Mouse (Mus musculus) ES-E14 (cell line): ENCODE results near the gene St8sia1. TPM values are rescaled to one million over a fixed set of nuclear protein-coding genes. Genes with fewer than 3 reads are reported as not detected.

Source experiments
- DNase-seq: peaks from one replicate; pipeline ENCODE4 v3.0.0-alpha.2; 2013; ENCODE audit warnings: low read depth, low spot score
- H3K27ac ChIP-seq: 2 replicates; pipeline ENCODE4 v1.5.1; 2012; ENCODE audit warnings: low read depth, mild to moderate bottlenecking, low read length, moderate library complexity, mixed read lengths; ENCODE audit not compliant: poor library complexity, insufficient read depth, severe bottlenecking
- H3K36me3 ChIP-seq: 2 replicates; pipeline ENCODE4 v1.6.1; 2012; ENCODE audit warnings: mild to moderate bottlenecking, low read length, moderate library complexity, mixed read lengths; ENCODE audit not compliant: control insufficient read depth, poor library complexity, insufficient read depth, severe bottlenecking
- H3K4me1 ChIP-seq, 2 experiments: fragments of 150-350 bp in 1 of 2; sonication (generic) in 1 of 2; 2 replicates each; pipeline ENCODE4 v1.6.1; 2012; ENCODE audit warnings: low read length in 2 of 2, mild to moderate bottlenecking in 1 of 2, mixed read lengths in 1 of 2; ENCODE audit not compliant: control insufficient read depth in 2 of 2, insufficient read depth in 2 of 2, poor library complexity in 1 of 2
- H3K4me3 ChIP-seq, 2 experiments: fragments of 150-350 bp in 1 of 2; sonication (generic) in 1 of 2; 2 replicates each; pipeline ENCODE4 v1.5.1; 2012; ENCODE audit warnings: low read length in 2 of 2, low read depth in 1 of 2, mild to moderate bottlenecking in 1 of 2, mixed read lengths in 1 of 2; ENCODE audit not compliant: insufficient read depth in 1 of 2, poor library complexity in 1 of 2, severe bottlenecking in 1 of 2
- H3K9ac ChIP-seq: 2 replicates; pipeline ENCODE4 v1.6.1; 2012; ENCODE audit warnings: low read depth, mild to moderate bottlenecking, low read length, mixed read lengths; ENCODE audit not compliant: poor library complexity, insufficient read depth, severe bottlenecking
- H3K9me3 ChIP-seq: fragments of 150-350 bp; sonication (generic); 2 replicates; pipeline ENCODE4 v1.6.1; 2012; ENCODE audit warnings: low read depth, mild to moderate bottlenecking, low read length; ENCODE audit not compliant: control insufficient read depth, insufficient read depth
- CHD2 ChIP-seq: IDR thresholded peaks from 2 replicates; pipeline ENCODE4 v1.6.1; 2014; ENCODE audit warnings: mild to moderate bottlenecking, low read depth, low read length, inconsistent platforms
- HCFC1 ChIP-seq: IDR thresholded peaks from 2 replicates; pipeline ENCODE4 v1.6.1; 2012; ENCODE audit warnings: low read length, inconsistent platforms, borderline replicate concordance; ENCODE audit not compliant: insufficient read depth
- MAFK ChIP-seq: IDR thresholded peaks from 2 replicates; pipeline ENCODE4 v1.6.1; 2014; ENCODE audit warnings: mild to moderate bottlenecking, low read depth, low read length, inconsistent platforms; ENCODE audit not compliant: insufficient read depth
- ZC3H11A ChIP-seq: IDR thresholded peaks from 2 replicates; pipeline ENCODE4 v1.6.1; 2012; ENCODE audit warnings: low read depth, mild to moderate bottlenecking, inconsistent platforms, low read length, borderline replicate concordance
- ZNF384 ChIP-seq: IDR thresholded peaks from 2 replicates; pipeline ENCODE4 v1.6.1; 2012; ENCODE audit warnings: low read depth, low read length, inconsistent platforms
- in situ Hi-C, 2 experiments: fragments of 600-800 bp; cut with MboI; formaldehyde crosslinking; loops; one replicate each; pipeline ENCODE4 v1.15.1; 2025; ENCODE audit warnings: low sequenced_read_pairs in 2 of 2, inconsistent platforms in 1 of 2; ENCODE audit not compliant: unreplicated experiment in 2 of 2
- total RNA-seq: library from RNA; depleted of rRNA; stranded (reverse); fragments of 300-350 nt; gene quantifications from 2 replicates; pipeline ENCODE4 v1.2.3, GENCODE M21; 2012

The St8sia1 gene
- total RNA-seq, 1 experiment, result 8.2 TPM

DNA sequence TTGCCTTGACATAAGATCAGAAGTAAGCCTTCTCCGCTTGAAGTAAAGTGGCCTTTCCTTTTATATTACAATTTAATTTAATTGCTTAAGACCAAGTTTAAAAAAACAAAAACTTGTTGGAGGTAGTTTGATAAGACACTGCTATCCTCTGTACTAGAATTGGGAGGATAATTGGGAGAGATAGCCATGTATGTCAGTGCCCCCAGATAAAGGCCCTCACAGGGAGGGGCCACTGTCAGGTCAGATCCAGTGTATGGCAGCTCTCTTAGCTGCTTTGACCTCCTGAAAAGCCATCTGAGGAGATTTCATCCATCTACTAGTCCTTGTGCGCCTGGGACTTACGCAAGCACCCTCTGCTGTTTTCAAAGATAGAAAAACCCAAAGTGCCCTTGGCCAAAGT lies 9.0 kb downstream of the St8sia1 start:
- Histone ChIP-seq H3K36me3 (no peaks in the 10 kb centered on the region), H3K9ac (no peak overlapping the region), H3K27ac (no peak overlapping the region), H3K4me1 (peaks cover 8 to 10% of the 10 kb centered on the region in 2 experiments; a peak in 3 of 4 replicates), H3K9me3 (no peaks in the 10 kb centered on the region), H3K4me3 (no peak overlapping the region)
- TF ChIP-seq ZNF384 (no peak), HCFC1 (no peak), MAFK (no peak), ZC3H11A (no peak), CHD2 (no peak)
- in situ Hi-C loops, result no loop called here
- no peak for DNase-seq

DNA sequence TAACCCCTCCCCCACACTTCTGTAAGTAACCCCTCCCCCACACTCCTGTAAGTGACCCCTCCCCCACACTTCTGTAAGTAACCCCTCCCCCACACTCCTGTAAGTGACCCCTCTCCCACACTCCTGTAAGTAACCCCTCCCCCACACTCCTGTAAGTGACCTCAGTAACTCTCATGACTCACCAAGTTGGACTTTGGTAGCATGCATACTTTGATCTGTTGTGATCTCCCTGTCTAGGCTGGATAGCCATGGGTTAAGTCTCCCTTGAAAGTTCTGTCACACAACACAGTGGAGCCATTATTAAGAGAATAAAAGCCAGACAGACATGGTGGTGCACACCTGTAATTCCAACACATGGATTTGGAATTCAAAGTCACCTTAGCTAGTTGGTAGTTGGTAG lies 11.1 kb downstream of the St8sia1 start:
- TF ChIP-seq ZC3H11A, result no peak
- TF ChIP-seq CHD2, result no peak
- no peak for TF ChIP-seq HCFC1
- TF ChIP-seq ZNF384, result no peak
- no peak for TF ChIP-seq MAFK
- in situ Hi-C loops, result no loop called here
- Histone ChIP-seq H3K36me3 (no peaks in the 10 kb centered on the region), H3K4me1 (peaks cover 7% of the 10 kb centered on the region in 2 experiments; a peak in 3 of 4 replicates), H3K4me3 (no peak overlapping the region), H3K9me3 (no peaks in the 10 kb centered on the region), H3K9ac (no peak overlapping the region), H3K27ac (no peak overlapping the region; the same call in 1 of the 2 replicates)
- peak; percentile 26 for DNase-seq

DNA sequence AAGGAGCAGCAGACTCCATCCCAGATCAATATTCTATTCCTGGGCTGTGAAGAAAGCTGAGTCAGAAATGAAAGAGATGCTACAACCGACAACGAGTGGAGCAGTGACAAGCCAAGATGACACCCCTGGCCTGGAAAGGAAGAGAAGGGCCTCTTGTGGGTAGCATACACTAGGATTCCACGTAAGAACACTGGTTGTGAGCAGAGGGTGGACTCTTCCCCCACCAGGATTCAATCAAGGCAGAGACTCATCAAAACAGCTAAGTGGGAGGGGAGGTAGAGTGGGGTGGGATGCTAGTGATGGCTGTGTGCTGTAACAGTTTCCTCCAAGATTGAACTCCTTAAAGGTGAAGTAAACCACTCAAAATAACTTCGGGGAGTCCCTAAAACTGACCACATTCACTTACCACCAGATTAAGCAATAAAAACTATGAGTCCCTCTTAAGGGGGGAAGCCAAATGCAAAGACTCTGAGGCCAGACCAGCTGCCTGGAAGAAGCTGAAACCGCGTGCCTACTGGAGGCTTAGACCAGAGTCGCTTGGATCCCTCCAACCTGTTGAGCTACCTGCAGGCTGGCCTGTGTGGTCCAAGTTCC lies 11.8 kb downstream of the St8sia1 start:
- Histone ChIP-seq H3K36me3 (no peaks in the 10 kb centered on the region), H3K27ac (peak overlapping the region; percentile 48; the same call in 1 of the 2 replicates), H3K4me3 (no peak overlapping the region), H3K9ac (no peak overlapping the region), H3K4me1 (peaks cover 6 to 7% of the 10 kb centered on the region in 2 experiments; a peak in 3 of 4 replicates), H3K9me3 (no peaks in the 10 kb centered on the region)
- DNase-seq, result no peak
- in situ Hi-C loops, result no loop called here
- no peak for TF ChIP-seq CHD2
- no peak for TF ChIP-seq MAFK
- no peak for TF ChIP-seq ZNF384
- TF ChIP-seq HCFC1, result no peak
- no peak for TF ChIP-seq ZC3H11A

DNA sequence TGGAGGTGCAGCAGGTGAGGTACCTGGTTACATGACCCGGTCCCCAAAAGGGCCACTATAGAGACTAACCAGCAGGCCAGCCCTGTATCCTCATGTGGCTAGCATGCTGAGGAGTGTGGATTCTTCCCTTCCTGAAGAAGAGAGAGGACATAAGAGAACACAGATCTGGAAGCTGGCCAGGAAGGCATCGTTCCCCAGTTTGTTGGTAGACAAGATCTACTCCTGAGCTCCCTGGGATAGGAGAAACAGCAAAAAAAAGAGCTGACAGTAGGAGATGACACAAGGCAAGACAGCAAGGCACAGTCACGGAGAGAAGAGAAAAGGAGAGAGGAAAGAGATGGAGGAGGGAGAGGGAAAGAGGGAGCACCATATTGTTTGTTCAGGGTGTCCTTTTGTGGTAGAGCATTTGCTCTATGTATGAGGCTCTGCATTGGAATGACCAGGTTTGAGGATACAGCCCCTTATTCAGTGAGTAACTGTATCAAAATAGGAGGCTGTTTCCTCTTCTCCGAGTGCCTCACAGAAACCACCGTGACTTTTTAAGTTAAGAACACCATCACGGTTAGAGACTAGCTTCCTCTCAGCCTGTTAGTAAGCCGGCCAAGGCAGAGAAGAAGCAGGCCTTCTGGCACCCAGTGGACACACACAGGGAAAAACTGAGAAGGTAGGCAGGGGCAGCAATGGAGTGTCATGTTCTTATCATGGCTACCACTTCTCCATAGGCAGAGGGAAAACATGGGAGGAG lies 12.5 kb downstream of the St8sia1 start:
- no peak overlapping the region for H3K27ac ChIP-seq
- DNase-seq, result no peak
- TF ChIP-seq MAFK (no peak), ZC3H11A (no peak), ZNF384 (no peak), HCFC1 (no peak), CHD2 (no peak)
- no peaks in the 10 kb centered on the region for H3K9me3 ChIP-seq
- H3K4me1 ChIP-seq, result peaks cover 6 to 7% of the 10 kb centered on the region in 2 experiments; a peak in 3 of 4 replicates
- no peaks in the 10 kb centered on the region for H3K36me3 ChIP-seq
- in situ Hi-C loops, result no loop called here
- no peak overlapping the region for H3K9ac ChIP-seq
- H3K4me3 ChIP-seq, result no peak overlapping the region
